Mouse (Mus musculus) liver, embryonic 14.5 days (tissue): ENCODE measurements around the gene Nr1h2. TPM values are rescaled to one million over a fixed set of nuclear protein-coding genes. Genes with fewer than 3 reads are reported as not detected.

Source experiments
- ATAC-seq: fragments of 200-750 bp; cut with Nextera tagmentation; 2 replicates; pipeline ENCODE4 v1.8.0; 2017; ENCODE audit warnings: moderate number of reproducible peaks, mild to moderate bottlenecking, moderate library complexity; ENCODE audit not compliant: insufficient read depth
- DNase-seq, 3 experiments: peaks; one replicate each; pipeline ENCODE4 v3.0.0-alpha.2; 2012 to 2013; ENCODE audit warnings: low read depth in 3 of 3, low spot score in 3 of 3
- H3K27ac ChIP-seq: fragments of 300-500 bp; sonication (generic); 2 replicates; pipeline ENCODE4 v1.5.1; 2014; ENCODE audit warnings: moderate library complexity, mild to moderate bottlenecking, control low read depth, inconsistent platforms
- H3K27me3 ChIP-seq: fragments of 300-500 bp; sonication (generic); 2 replicates; pipeline ENCODE4 v1.6.1; 2014; ENCODE audit warnings: mild to moderate bottlenecking, low read length, moderate library complexity; ENCODE audit not compliant: control insufficient read depth, insufficient read depth
- H3K36me3 ChIP-seq: fragments of 300-500 bp; sonication (generic); replicated peaks from 2 replicates; pipeline ENCODE4 v1.6.1; 2014; ENCODE audit warnings: low read depth; ENCODE audit not compliant: control insufficient read depth, insufficient read depth
- H3K4me1 ChIP-seq, 2 experiments: fragments of 200-500 bp in 1 of 2; fragments of 300-500 bp in 1 of 2; sonication (generic) in 1 of 2; replicated peaks; 2 replicates each; pipeline ENCODE4 v1.6.1; 2012 to 2014; ENCODE audit warnings: antibody characterized with exemption in 1 of 2, inconsistent platforms in 1 of 2, low read length in 1 of 2; ENCODE audit not compliant: control insufficient read depth in 2 of 2, insufficient read depth in 2 of 2
- H3K4me2 ChIP-seq: fragments of 300-500 bp; sonication (generic); 2 replicates; pipeline ENCODE4 v1.6.1; 2014; ENCODE audit warnings: low read depth, mild to moderate bottlenecking, control low read depth, moderate library complexity
- H3K4me3 ChIP-seq, 2 experiments: fragments of 200-500 bp in 1 of 2; fragments of 300-500 bp in 1 of 2; sonication (generic) in 1 of 2; 2 replicates each; pipeline ENCODE4 v1.5.1; 2012 to 2014; ENCODE audit warnings: low read depth in 2 of 2, low read length in 2 of 2, mild to moderate bottlenecking in 2 of 2, control low read depth in 1 of 2, inconsistent platforms in 1 of 2, moderate library complexity in 1 of 2; ENCODE audit not compliant: insufficient read depth in 1 of 2
- H3K9ac ChIP-seq: fragments of 300-500 bp; sonication (generic); replicated peaks from 2 replicates; pipeline ENCODE4 v1.6.1; 2014; ENCODE audit warnings: mild to moderate bottlenecking, control low read depth, moderate library complexity
- H3K9me3 ChIP-seq: fragments of 300-500 bp; sonication (generic); 2 replicates; pipeline ENCODE4 v1.6.1; 2016; ENCODE audit warnings: low read length, mixed read lengths; ENCODE audit not compliant: control insufficient read depth
- CTCF ChIP-seq: IDR thresholded peaks from 2 replicates; pipeline ENCODE4 v1.5.1; 2016; ENCODE audit warnings: antibody characterized with exemption, low read depth, control low read depth
- EP300 ChIP-seq: IDR thresholded peaks from 2 replicates; pipeline ENCODE4 v1.6.1; 2016; ENCODE audit warnings: antibody characterized with exemption, low read depth
- WGBS: fragments of 180-500 bp; shearing (Covaris S2); extraction: QIAGEN DNeasy Blood & Tissue Kit; methylation state at CpG from one replicate; pipeline ENCODE4 v1.1.7; 2014; ENCODE audit not compliant: insufficient replicate concordance; 5-methylcytosine and 5-hydroxymethylcytosine counted together
- polyA plus RNA-seq, 2 experiments: library from polyadenylated mRNA; depleted of rRNA in 1 of 2; stranded (reverse) in 1 of 2; unstranded in 1 of 2; fragments of >200 nt; fragmentation: Nextera tagmentation in 1 of 2; extraction: Ambion mirVana in 1 of 2; gene quantifications; 2 replicates each; pipeline versions ENCODE4 v1.2.1 to v1.2.3; 2012 to 2014

Gene Nr1h2
- polyA plus RNA-seq, 2 experiments = 30.8 to 38.1 TPM

GRCm38 (mm10) chr7:44552141-44552908 is 1.4 kb downstream of the Nr1h2 start:
- H3K27me3 ChIP-seq = no peaks in the 10 kb centered on the region
- no peak for DNase-seq
- TF ChIP-seq EP300 (no peak), CTCF (no peak)
- peaks cover 11 to 17% of the 10 kb centered on the region in 2 experiments for H3K4me1 ChIP-seq
- peaks cover 22% of the 10 kb centered on the region for H3K36me3 ChIP-seq
- 86% methylated on average over 31 of the region's 31 CpGs for WGBS
- ATAC-seq = no peak
- H3K4me2 ChIP-seq = peak overlapping the region; percentile 68
- H3K4me3 ChIP-seq = peak overlapping the region; percentile 73 to 80; a peak in 3 of 4 replicates
- H3K9me3 ChIP-seq = no peaks in the 10 kb centered on the region
- no peak overlapping the region for H3K9ac ChIP-seq
- no peak overlapping the region for H3K27ac ChIP-seq

GRCm38 (mm10) chr7:44551731-44552130 is 2.0 kb downstream of the Nr1h2 start:
- peaks cover 22% of the 10 kb centered on the region for H3K36me3 ChIP-seq
- no peak overlapping the region for H3K4me3 ChIP-seq
- no peak overlapping the region for H3K27ac ChIP-seq
- 89% methylated on average over 22 of the region's 22 CpGs for WGBS
- peaks cover 14 to 21% of the 10 kb centered on the region in 2 experiments for H3K4me1 ChIP-seq
- H3K27me3 ChIP-seq = no peaks in the 10 kb centered on the region
- ATAC-seq (no peak), DNase-seq (no peak)
- H3K9me3 ChIP-seq = no peaks in the 10 kb centered on the region
- H3K4me2 ChIP-seq = no peak overlapping the region
- TF ChIP-seq CTCF = no peak
- TF ChIP-seq EP300 = no peak
- no peak overlapping the region for H3K9ac ChIP-seq

GRCm38 (mm10) chr7:44551301-44551700 is 2.5 kb downstream of the Nr1h2 start:
- Histone ChIP-seq H3K9me3 (no peaks in the 10 kb centered on the region), H3K27ac (no peak overlapping the region), H3K36me3 (peaks cover 22% of the 10 kb centered on the region), H3K4me2 (no peak overlapping the region), H3K9ac (no peak overlapping the region), H3K27me3 (no peaks in the 10 kb centered on the region), H3K4me3 (no peak overlapping the region), H3K4me1 (peaks cover 14 to 21% of the 10 kb centered on the region in 2 experiments)
- TF ChIP-seq CTCF (no peak), EP300 (no peak)
- WGBS = 90% methylated on average over 21 of the region's 21 CpGs
- ATAC-seq (no peak), DNase-seq (no peak)

GRCm38 (mm10) chr7:44550409-44550678 is 3.4 kb downstream of the Nr1h2 start:
- WGBS = 84% methylated on average over 12 of the region's 12 CpGs
- ATAC-seq = no peak
- no peak overlapping the region for H3K4me3 ChIP-seq
- no peak for TF ChIP-seq EP300
- TF ChIP-seq CTCF = no peak
- no peaks in the 10 kb centered on the region for H3K9me3 ChIP-seq
- no peak overlapping the region for H3K9ac ChIP-seq
- peaks cover 14 to 21% of the 10 kb centered on the region in 2 experiments for H3K4me1 ChIP-seq
- H3K4me2 ChIP-seq = no peak overlapping the region
- peaks cover 22% of the 10 kb centered on the region for H3K36me3 ChIP-seq
- no peaks in the 10 kb centered on the region for H3K27me3 ChIP-seq
- no peak for DNase-seq
- H3K27ac ChIP-seq = no peak overlapping the region

- no peaks in the 10 kb centered on the region for H3K9me3 ChIP-seq
- H3K9ac ChIP-seq = no peak overlapping the region
- H3K27me3 ChIP-seq = no peaks in the 10 kb centered on the region
- TF ChIP-seq EP300 (no peak), CTCF (no peak)
- ATAC-seq (no peak), DNase-seq (no peak)
- 88% methylated on average over 23 of the region's 23 CpGs for WGBS
- H3K36me3 ChIP-seq = peaks cover 22% of the 10 kb centered on the region
- no peak overlapping the region for H3K27ac ChIP-seq
- no peak overlapping the region for H3K4me2 ChIP-seq
- H3K4me1 ChIP-seq = peaks cover 14 to 21% of the 10 kb centered on the region in 2 experiments
- no peak overlapping the region for H3K4me3 ChIP-seq
Observed at GRCm38 (mm10) chr7:44549621-44550408, 3.9 kb downstream of the Nr1h2 start.
